Mouse (Mus musculus): ENCODE measurements around the gene Igdcc3. TPM values are rescaled to one million over a fixed set of nuclear protein-coding genes. Genes with fewer than 3 reads are reported as not detected.

Gene Igdcc3
- polyA plus RNA-seq, 1 experiment: not detected

- H3K27ac ChIP-seq (ENCODE audit: insufficient read depth, low read depth, low read length): no peak overlapping the region
- H3K27me3 ChIP-seq (ENCODE audit: control insufficient read depth, insufficient read depth, low read length): peaks cover 17% of the 10 kb centered on the region
- no peaks in the 10 kb centered on the region for H3K4me1 ChIP-seq (ENCODE audit: control insufficient read depth, insufficient read depth, insufficient read length, low read length)
- no peaks in the 10 kb centered on the region for H3K36me3 ChIP-seq (ENCODE audit: control insufficient read depth, insufficient read depth, low read length)
- no peak overlapping the region for H3K4me3 ChIP-seq (ENCODE audit: low read depth, low read length)
- 7% methylated on average over 1 of the region's 1 CpGs for WGBS
- TF ChIP-seq CTCF (IDR thresholded peaks at IDR 0.05; ENCODE audit: extremely low read depth, insufficient read length, insufficient replicate concordance, low read depth, low read length) (no peak), POLR2A (IDR thresholded peaks at IDR 0.05; ENCODE audit: low read depth, low read length) (no peak)
Observed at GRCm38 (mm10) chr9:65164870-65165269, 23.9 kb downstream of the Igdcc3 start.

GRCm38 (mm10) chr9:65166386-65166785, 25.4 kb downstream of the Igdcc3 start:
- TF ChIP-seq CTCF (IDR thresholded peaks at IDR 0.05; ENCODE audit: extremely low read depth, insufficient read length, insufficient replicate concordance, low read depth, low read length) (no peak), POLR2A (IDR thresholded peaks at IDR 0.05; ENCODE audit: low read depth, low read length) (no peak)
- Histone ChIP-seq H3K27me3 (ENCODE audit: control insufficient read depth, insufficient read depth, low read length) (peaks cover 17% of the 10 kb centered on the region), H3K4me1 (ENCODE audit: control insufficient read depth, insufficient read depth, insufficient read length, low read length) (no peaks in the 10 kb centered on the region), H3K36me3 (ENCODE audit: control insufficient read depth, insufficient read depth, low read length) (no peaks in the 10 kb centered on the region), H3K27ac (ENCODE audit: insufficient read depth, low read depth, low read length) (no peak overlapping the region), H3K4me3 (ENCODE audit: low read depth, low read length) (no peak overlapping the region)
- WGBS: 47% methylated on average over 9 of the region's 9 CpGs

- Histone ChIP-seq H3K4me1 (ENCODE audit: control insufficient read depth, insufficient read depth, insufficient read length, low read length) (no peaks in the 10 kb centered on the region), H3K36me3 (ENCODE audit: control insufficient read depth, insufficient read depth, low read length) (no peaks in the 10 kb centered on the region), H3K27ac (ENCODE audit: insufficient read depth, low read depth, low read length) (no peak overlapping the region), H3K4me3 (ENCODE audit: low read depth, low read length) (no peak overlapping the region), H3K27me3 (ENCODE audit: control insufficient read depth, insufficient read depth, low read length) (peaks cover 4% of the 10 kb centered on the region; the same call in 1 of the 2 replicates)
- WGBS: 76% methylated on average over 6 of the region's 6 CpGs
- TF ChIP-seq CTCF (IDR thresholded peaks at IDR 0.05; ENCODE audit: extremely low read depth, insufficient read length, insufficient replicate concordance, low read depth, low read length): no peak
- TF ChIP-seq POLR2A (IDR thresholded peaks at IDR 0.05; ENCODE audit: low read depth, low read length): no peak
Observed at GRCm38 (mm10) chr9:65168534-65168933, 27.5 kb downstream of the Igdcc3 start.

DNA sequence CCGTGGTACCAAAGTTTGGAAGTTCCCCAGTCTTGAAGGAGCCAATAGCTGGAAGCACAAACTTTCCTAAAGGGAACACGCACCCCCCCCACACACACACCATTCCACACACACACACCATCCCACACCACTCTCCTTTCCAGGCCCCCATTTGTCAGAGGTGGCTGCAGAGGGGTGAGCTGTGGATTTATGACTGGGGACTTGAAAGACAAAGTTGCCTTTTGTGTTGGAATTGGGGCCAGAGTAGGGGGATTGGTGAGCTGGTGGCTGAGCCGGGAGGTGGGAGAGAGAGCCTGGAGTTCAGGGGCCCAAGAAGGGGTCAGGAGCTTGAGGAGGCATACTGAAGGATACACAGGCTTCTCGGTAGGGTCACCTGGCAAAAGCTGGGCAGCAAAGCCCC, 28.0 kb downstream of the Igdcc3 start:
- no peaks in the 10 kb centered on the region for H3K4me1 ChIP-seq (ENCODE audit: control insufficient read depth, insufficient read depth, insufficient read length, low read length)
- 85% methylated on average over 4 of the region's 4 CpGs for WGBS
- no peak overlapping the region for H3K4me3 ChIP-seq (ENCODE audit: low read depth, low read length)
- H3K36me3 ChIP-seq (ENCODE audit: control insufficient read depth, insufficient read depth, low read length): no peaks in the 10 kb centered on the region
- no peak for TF ChIP-seq POLR2A (IDR thresholded peaks at IDR 0.05; ENCODE audit: low read depth, low read length)
- no peak for TF ChIP-seq CTCF (IDR thresholded peaks at IDR 0.05; ENCODE audit: extremely low read depth, insufficient read length, insufficient replicate concordance, low read depth, low read length)
- peaks cover 4% of the 10 kb centered on the region; the same call in 1 of the 2 replicates for H3K27me3 ChIP-seq (ENCODE audit: control insufficient read depth, insufficient read depth, low read length)
- no peak overlapping the region for H3K27ac ChIP-seq (ENCODE audit: insufficient read depth, low read depth, low read length)

GRCm38 (mm10) chr9:65172654-65173053, 31.7 kb downstream of the Igdcc3 start:
- H3K27ac ChIP-seq (ENCODE audit: insufficient read depth, low read depth, low read length): no peak overlapping the region
- TF ChIP-seq POLR2A (IDR thresholded peaks at IDR 0.05; ENCODE audit: low read depth, low read length): no peak
- no peaks in the 10 kb centered on the region for H3K27me3 ChIP-seq (ENCODE audit: control insufficient read depth, insufficient read depth, low read length)
- no peak overlapping the region for H3K4me3 ChIP-seq (ENCODE audit: low read depth, low read length)
- no peaks in the 10 kb centered on the region for H3K4me1 ChIP-seq (ENCODE audit: control insufficient read depth, insufficient read depth, insufficient read length, low read length)
- H3K36me3 ChIP-seq (ENCODE audit: control insufficient read depth, insufficient read depth, low read length): no peaks in the 10 kb centered on the region
- WGBS: 68% methylated on average over 9 of the region's 9 CpGs

DNA sequence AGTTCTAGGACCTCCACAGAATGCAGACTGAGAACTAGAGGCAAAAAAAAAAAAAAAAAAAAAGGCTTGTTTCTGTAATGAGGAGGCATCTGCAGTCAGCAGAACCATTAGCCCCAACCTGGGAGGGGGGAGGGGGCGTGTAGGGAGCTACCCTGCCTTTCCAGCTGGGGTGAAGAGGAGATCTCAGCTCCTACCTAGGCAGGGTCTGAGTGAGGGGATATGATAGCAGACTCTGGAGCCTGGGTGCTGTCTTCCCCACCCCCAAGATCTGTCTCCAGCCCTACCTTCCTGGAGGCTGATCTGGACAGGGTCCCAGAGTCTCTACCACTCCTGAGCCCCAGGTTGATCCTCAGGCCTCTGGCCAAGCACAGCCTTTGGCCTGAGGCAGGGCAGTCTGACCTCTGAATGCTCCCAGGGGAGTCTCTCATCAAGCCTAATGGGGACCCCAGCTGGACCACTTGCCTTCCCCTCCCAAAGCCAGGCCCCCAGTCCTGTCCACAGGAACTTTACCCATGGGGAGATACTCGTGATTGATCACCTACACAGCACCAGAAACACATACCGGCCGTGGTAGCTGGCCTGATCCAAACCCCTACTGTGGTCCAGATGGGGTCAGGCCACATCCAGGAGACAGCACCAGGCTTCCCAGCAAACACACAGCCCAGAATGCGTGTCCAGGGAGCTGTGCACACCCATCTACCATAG, 34.4 kb downstream of the Igdcc3 start:
- H3K4me1 ChIP-seq (ENCODE audit: control insufficient read depth, insufficient read depth, insufficient read length, low read length): no peaks in the 10 kb centered on the region
- TF ChIP-seq POLR2A (IDR thresholded peaks at IDR 0.05; ENCODE audit: low read depth, low read length) (no peak), CTCF (IDR thresholded peaks at IDR 0.05; ENCODE audit: extremely low read depth, insufficient read length, insufficient replicate concordance, low read depth, low read length) (no peak)
- no peaks in the 10 kb centered on the region for H3K36me3 ChIP-seq (ENCODE audit: control insufficient read depth, insufficient read depth, low read length)
- WGBS: 67% methylated on average over 5 of the region's 5 CpGs
- H3K4me3 ChIP-seq (ENCODE audit: low read depth, low read length): no peak overlapping the region
- no peak overlapping the region for H3K27ac ChIP-seq (ENCODE audit: insufficient read depth, low read depth, low read length)
- H3K27me3 ChIP-seq (ENCODE audit: control insufficient read depth, insufficient read depth, low read length): 0 out of 2 replicates have a peak, but pooled peaks cover 3% of the 10 kb centered on the region

DNA sequence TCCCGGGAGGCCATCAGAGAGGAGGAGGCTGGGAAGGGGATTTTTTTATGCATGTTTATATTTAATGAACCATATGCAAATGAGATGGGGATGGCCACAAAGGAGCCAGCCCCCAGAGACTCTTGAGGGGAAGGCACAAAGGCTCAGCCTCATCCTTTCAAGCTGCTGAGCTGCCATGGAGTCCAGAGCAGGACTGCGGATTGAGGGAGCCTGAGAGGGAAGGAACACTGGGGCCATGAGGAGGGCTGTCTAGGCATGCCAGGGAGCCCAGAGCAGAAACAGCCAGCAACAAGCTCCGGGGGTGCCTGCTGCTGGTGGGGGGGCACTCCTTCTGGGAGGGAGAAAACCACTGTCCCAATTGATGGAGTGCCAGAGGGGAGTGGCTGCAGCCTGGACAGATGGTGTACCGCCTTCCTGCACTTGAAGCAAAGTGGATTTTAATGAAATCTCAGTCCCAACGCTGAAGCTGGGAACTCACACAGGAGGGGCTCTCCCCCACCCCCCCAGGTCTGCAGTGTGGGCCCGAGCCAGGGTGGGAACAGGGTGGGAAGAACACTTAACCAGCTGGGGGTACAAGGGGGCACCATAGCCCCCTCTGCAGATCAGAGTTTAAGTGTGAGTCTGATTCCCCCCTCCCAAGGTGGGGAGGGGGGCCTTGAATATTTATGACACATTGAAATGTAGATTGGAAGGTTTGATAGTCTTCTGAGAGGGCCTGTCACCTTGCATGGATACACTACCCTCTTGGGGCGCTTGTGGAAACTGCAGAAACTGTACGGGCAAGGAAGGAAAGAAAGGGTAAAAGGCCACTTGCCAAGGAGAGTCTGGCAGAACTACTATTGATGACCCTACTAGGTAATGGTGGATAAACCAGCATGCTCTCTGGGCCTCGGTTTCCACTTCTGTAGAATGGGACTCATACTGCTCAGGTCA, 35.2 kb downstream of the Igdcc3 start:
- Histone ChIP-seq H3K27ac (ENCODE audit: insufficient read depth, low read depth, low read length) (no peak overlapping the region), H3K27me3 (ENCODE audit: control insufficient read depth, insufficient read depth, low read length) (0 out of 2 replicates have a peak, but pooled peaks cover 3% of the 10 kb centered on the region), H3K4me3 (ENCODE audit: low read depth, low read length) (no peak overlapping the region), H3K4me1 (ENCODE audit: control insufficient read depth, insufficient read depth, insufficient read length, low read length) (no peaks in the 10 kb centered on the region), H3K36me3 (ENCODE audit: control insufficient read depth, insufficient read depth, low read length) (no peaks in the 10 kb centered on the region)
- TF ChIP-seq CTCF (IDR thresholded peaks at IDR 0.05; ENCODE audit: extremely low read depth, insufficient read length, insufficient replicate concordance, low read depth, low read length) (no peak), POLR2A (IDR thresholded peaks at IDR 0.05; ENCODE audit: low read depth, low read length) (no peak)
- 58% methylated on average over 9 of the region's 9 CpGs for WGBS
